Mouse (Mus musculus) testis, adult 2 months (tissue): ENCODE data around the gene Maco1. TPM values are rescaled to one million over a fixed set of nuclear protein-coding genes. Genes with fewer than 3 reads are reported as not detected.

Experiments
- H3K27ac ChIP-seq: fragments of 200-500 bp; 2 replicates; pipeline ENCODE4 v1.5.1; 2012; ENCODE audit warnings: low read depth, low read length; ENCODE audit not compliant: control insufficient read depth, insufficient read depth
- H3K27me3 ChIP-seq: fragments of 200-500 bp; 2 replicates; pipeline ENCODE4 v1.6.1; 2012; ENCODE audit warnings: mild to moderate bottlenecking, low read length, moderate library complexity; ENCODE audit not compliant: control insufficient read depth, insufficient read depth
- H3K36me3 ChIP-seq: fragments of 200-500 bp; 2 replicates; pipeline ENCODE4 v1.6.1; 2012; ENCODE audit warnings: mild to moderate bottlenecking, low read length; ENCODE audit not compliant: control insufficient read depth, insufficient read depth
- H3K4me1 ChIP-seq: fragments of 200-500 bp; 2 replicates; pipeline ENCODE4 v1.6.1; 2012; ENCODE audit warnings: low read length; ENCODE audit not compliant: control insufficient read depth, insufficient read depth
- H3K4me3 ChIP-seq: fragments of 200-500 bp; 2 replicates; pipeline ENCODE4 v1.5.1; 2012; ENCODE audit warnings: low read depth, mild to moderate bottlenecking, low read length, moderate library complexity, mixed read lengths; ENCODE audit not compliant: control insufficient read depth
- CTCF ChIP-seq: fragments of 200-500 bp; IDR thresholded peaks from 2 replicates; pipeline ENCODE4 v1.5.1; 2012; ENCODE audit warnings: low read depth, mild to moderate bottlenecking, inconsistent platforms, low read length, moderate library complexity; ENCODE audit not compliant: control insufficient read depth, insufficient read depth, insufficient replicate concordance
- POLR2A ChIP-seq: fragments of 200-500 bp; IDR thresholded peaks from 2 replicates; pipeline ENCODE4 v1.6.1; 2012; ENCODE audit warnings: low read depth, mild to moderate bottlenecking, inconsistent platforms, low read length, moderate library complexity; ENCODE audit not compliant: control insufficient read depth
- polyA plus RNA-seq: library from polyadenylated mRNA; depleted of rRNA; stranded (reverse); fragments of >200 nt; gene quantifications from 2 replicates; pipeline ENCODE4 v1.2.3, GENCODE M21; 2012

The Maco1 gene
- polyA plus RNA-seq, 1 experiment, result 15.7 TPM

DNA sequence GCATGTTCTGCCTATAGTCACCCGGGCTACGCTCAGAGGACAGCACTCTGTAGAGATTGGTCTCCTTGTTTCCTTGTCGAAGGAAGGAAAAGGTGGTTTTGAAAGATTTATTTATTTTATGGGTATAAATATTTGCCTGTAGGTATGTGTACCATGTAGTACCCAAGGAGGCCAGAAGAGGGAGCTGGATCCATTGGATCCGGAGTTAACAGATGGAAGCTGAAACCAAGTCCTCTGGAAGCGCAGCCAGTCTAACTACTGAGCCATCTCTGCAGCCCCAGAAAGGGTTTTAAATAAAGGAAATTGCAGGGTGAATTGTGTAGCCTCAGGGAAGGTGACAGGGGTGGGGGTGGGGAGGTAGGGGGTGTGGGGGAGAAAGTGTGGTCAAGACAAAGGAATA is 68.4 kb downstream of the Maco1 start:
- Histone ChIP-seq H3K27ac (no peak overlapping the region), H3K27me3 (no peaks in the 10 kb centered on the region), H3K4me1 (peaks cover 4% of the 10 kb centered on the region; the same call in 1 of the 2 replicates), H3K4me3 (no peak overlapping the region), H3K36me3 (no peaks in the 10 kb centered on the region)
- TF ChIP-seq POLR2A, result no peak
- peak; percentile 11; the same call in 1 of the 2 replicates for TF ChIP-seq CTCF

DNA sequence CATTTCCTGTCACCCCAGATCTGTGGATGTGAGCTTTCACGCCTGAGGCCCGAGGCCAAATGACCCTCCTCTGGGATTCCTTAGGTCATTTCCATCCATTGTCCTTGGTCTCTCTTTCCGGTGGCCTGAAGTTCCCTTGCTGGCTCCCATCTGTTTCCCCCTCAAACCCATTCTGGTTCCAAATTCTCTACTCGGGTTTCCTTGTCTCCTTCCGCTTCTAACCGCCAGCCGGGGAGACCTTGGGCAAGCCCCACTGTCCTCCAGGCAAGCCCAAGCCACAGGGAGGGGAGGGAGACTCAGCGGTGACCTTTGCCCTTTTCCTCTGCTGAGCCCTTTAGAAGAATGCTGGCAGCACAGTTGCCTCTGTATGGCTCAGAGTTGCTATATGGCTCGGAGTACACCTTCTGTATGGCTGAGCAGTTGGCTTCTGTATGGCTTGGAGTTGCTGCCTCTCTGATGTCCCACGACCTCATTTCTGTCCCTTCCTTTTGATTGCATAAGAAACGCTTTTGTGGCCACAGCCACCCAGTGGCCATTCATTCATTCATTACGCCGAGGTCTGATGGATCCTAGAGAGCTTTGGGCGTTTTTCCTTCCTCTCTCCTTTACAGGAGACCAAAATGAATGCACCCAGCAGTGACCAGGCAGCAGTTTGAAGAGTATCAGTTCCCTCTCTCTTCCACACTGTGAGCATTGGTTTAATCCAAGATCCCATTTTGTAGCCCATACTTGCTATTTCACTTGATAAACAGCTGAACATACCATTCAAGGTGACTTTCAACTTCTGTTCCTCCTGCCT is 73.8 kb downstream of the Maco1 start:
- peaks cover 4% of the 10 kb centered on the region for H3K4me1 ChIP-seq
- no peak overlapping the region for H3K4me3 ChIP-seq
- H3K27me3 ChIP-seq, result no peaks in the 10 kb centered on the region
- no peak overlapping the region for H3K27ac ChIP-seq
- TF ChIP-seq CTCF, result no peak
- no peak for TF ChIP-seq POLR2A
- no peaks in the 10 kb centered on the region for H3K36me3 ChIP-seq

DNA sequence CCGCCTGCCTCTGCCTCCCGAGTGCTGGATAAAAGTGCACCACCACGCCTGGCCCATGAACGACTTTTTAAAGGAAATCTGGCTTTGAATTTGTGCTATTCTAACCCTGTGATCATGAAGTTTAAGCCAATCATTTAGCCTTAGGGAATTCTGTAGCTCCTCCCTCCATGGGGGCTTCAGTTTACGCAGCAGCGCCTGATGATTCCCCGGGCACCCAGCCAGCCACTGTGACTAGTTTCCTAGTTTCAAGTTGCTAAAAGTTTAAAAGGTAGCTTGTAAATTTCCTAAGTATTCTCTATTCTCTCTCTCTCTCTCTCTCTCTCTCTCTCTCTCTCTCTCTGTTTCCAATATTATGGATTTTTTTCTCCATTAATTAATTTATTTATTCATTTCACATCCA is 76.9 kb downstream of the Maco1 start:
- no peaks in the 10 kb centered on the region for H3K27me3 ChIP-seq
- no peak for TF ChIP-seq CTCF
- no peak for TF ChIP-seq POLR2A
- H3K27ac ChIP-seq, result no peak overlapping the region
- H3K4me3 ChIP-seq, result no peak overlapping the region
- no peaks in the 10 kb centered on the region for H3K36me3 ChIP-seq
- peaks cover 4% of the 10 kb centered on the region for H3K4me1 ChIP-seq

DNA sequence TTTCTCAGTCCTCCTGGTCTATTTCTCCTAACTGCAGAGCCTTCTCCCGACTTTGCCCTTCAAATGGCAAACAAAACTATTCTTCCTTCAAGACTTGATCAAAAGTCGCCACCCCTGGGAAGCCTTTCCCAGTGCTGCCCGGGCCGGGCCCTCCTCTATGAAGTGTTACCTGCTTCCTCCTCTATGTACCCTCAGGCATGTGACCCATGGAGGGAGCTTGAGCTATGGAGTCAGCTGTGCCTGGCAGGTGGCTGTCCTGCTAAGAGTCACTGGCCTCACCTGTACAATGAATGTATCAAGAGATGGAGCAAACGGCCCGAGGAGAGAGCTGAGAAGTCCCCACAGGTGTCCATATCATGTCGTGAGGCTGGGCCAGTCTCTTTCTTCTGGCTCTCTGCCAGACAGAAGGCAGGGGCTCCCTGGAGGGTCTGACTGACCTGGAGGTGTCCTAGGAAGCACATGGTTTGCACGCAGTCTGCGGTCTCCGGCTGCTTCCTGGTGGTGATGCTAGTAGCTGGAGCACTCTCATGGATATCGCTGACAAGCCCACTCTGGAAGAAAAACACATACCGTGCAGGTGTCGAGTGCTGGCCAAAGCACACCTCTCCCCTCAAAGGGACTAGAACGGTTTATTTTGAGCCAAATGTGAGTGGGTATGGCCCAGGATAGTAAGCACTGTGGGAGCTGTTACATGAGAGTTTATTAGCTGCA is 77.8 kb downstream of the Maco1 start:
- TF ChIP-seq POLR2A (no peak), CTCF (no peak)
- Histone ChIP-seq H3K27ac (no peak overlapping the region), H3K27me3 (no peaks in the 10 kb centered on the region), H3K36me3 (no peaks in the 10 kb centered on the region), H3K4me3 (no peak overlapping the region), H3K4me1 (peaks cover 4% of the 10 kb centered on the region)

DNA sequence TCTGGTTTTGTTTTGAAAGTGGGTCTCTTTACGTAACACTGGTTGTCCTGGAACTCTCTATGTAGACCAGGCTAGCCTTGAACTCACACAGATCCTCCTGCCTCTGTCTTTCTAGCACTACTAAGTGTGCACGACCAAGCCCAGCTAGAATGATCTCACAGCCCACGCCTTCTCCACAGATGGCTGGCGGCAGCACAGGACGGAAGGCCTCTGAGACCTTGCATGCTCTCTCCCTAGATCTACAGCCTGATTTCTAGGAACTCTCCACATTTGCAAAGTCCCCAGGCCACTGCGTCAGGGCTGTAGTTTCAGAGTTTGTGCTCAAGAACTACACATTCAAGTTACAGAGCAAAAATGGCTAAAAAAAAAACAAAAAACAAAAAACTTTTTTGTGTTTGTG is 79.0 kb downstream of the Maco1 start:
- Histone ChIP-seq H3K36me3 (no peaks in the 10 kb centered on the region), H3K27ac (no peak overlapping the region), H3K4me3 (no peak overlapping the region), H3K27me3 (no peaks in the 10 kb centered on the region), H3K4me1 (peaks cover under 1% of the 10 kb centered on the region; the same call in 1 of the 2 replicates)
- TF ChIP-seq CTCF (no peak), POLR2A (no peak)

DNA sequence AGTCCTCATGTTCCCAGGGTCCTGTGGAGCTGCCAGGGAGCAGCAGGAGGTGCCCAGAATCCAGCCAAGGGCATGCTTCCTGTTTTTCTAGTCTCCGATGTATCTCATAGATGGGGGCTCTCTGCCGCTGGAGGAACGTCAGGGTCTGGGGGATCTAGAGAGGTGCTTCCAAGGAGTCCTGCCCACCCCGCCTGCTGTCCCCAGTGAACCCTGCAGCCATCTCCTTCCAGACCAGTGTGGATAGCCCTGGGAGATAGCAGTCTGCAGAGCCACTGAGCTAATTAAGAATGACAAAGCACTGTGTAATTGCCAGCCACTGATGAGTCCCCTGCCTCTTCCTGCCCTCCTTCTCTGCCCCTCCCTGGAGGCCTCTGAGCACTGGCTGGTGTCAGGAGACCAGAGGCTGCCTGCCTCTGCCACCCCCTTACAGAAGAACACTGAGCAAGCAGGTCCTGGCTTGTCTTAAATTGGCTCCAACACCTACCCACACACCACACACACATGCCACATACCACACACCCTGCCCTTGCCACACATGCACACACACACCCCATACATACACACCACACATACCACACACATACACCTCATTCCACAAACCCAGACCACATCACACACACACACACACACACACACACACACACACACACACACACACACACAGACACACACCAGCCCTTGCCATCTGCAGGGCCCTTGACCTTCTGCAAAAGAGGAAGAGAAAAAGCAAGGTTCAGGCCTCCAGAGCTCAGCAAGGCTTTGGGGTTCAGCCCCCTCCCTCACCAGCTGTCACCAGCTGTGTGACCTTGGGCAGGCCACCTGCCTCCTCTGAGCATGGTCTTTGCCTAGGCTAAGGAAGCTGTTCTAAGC is 80.1 kb downstream of the Maco1 start:
- Histone ChIP-seq H3K27me3 (no peaks in the 10 kb centered on the region), H3K4me3 (no peak overlapping the region), H3K27ac (no peak overlapping the region), H3K36me3 (no peaks in the 10 kb centered on the region), H3K4me1 (peaks cover 5% of the 10 kb centered on the region)
- TF ChIP-seq CTCF (no peak), POLR2A (no peak)

DNA sequence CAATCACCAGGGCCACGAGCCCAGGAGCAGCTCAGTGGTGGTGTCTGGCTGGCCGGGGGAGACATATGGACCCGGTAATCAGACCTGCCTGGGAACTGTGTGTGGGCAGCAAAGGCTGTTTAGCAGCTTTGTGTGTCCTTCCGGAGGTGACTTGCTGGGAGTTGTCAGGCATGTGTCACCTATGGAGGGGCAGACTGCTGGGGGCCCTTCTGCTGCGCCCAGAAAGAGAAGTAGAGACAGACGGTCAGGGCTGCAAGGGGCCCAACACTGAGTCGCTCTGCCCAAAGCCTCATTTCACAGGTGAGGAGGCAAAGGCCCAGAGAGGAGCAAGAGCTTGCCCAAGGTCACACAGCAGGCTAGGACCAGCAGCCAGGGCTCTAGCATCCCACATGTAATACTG is 83.3 kb downstream of the Maco1 start:
- Histone ChIP-seq H3K36me3 (no peaks in the 10 kb centered on the region), H3K4me3 (no peak overlapping the region), H3K27ac (no peak overlapping the region), H3K4me1 (peaks cover 17% of the 10 kb centered on the region), H3K27me3 (no peaks in the 10 kb centered on the region)
- TF ChIP-seq CTCF (no peak), POLR2A (no peak)
